Mouse (Mus musculus) lung, embryonic 14.5 days (tissue): ENCODE data around the gene Ep400. TPM values are rescaled to one million over a fixed set of nuclear protein-coding genes. Genes with fewer than 3 reads are reported as not detected.
"Not testable (repeated sequence)": the region's sequence is repeated elsewhere in the genome, so short reads cannot be mapped to it uniquely, and the experiment has no call there.

ENCODE experiments used
- ATAC-seq: fragments of 200-750 bp; cut with Nextera tagmentation; 2 replicates; pipeline ENCODE4 v1.8.0; 2017; ENCODE audit warnings: mild to moderate bottlenecking, moderate TSS enrichment, moderate library complexity; ENCODE audit not compliant: insufficient read depth
- DNase-seq: peaks from one replicate; pipeline ENCODE4 v3.0.0-alpha.2; 2015
- H3K27ac ChIP-seq: fragments of 300-500 bp; sonication (generic); 2 replicates; pipeline ENCODE4 v1.5.1; 2014; ENCODE audit warnings: low read depth, mild to moderate bottlenecking, moderate library complexity
- H3K27me3 ChIP-seq: fragments of 300-500 bp; sonication (generic); 2 replicates; pipeline ENCODE4 v1.6.1; 2014; ENCODE audit warnings: low read length, control low read depth; ENCODE audit not compliant: insufficient read depth
- H3K36me3 ChIP-seq: fragments of 300-500 bp; sonication (generic); 2 replicates; pipeline ENCODE4 v1.6.1; 2014; ENCODE audit warnings: control low read depth; ENCODE audit not compliant: insufficient read depth
- H3K4me1 ChIP-seq: fragments of 300-500 bp; sonication (generic); 2 replicates; pipeline ENCODE4 v1.6.1; 2014; ENCODE audit warnings: antibody characterized with exemption, control low read depth; ENCODE audit not compliant: insufficient read depth
- H3K4me2 ChIP-seq: fragments of 300-500 bp; sonication (generic); 2 replicates; pipeline ENCODE4 v1.6.1; 2014; ENCODE audit warnings: mild to moderate bottlenecking
- H3K4me3 ChIP-seq: fragments of 300-500 bp; sonication (generic); 2 replicates; pipeline ENCODE4 v1.5.1; 2014; ENCODE audit warnings: low read depth, low read length
- H3K9ac ChIP-seq: fragments of 300-500 bp; sonication (generic); 2 replicates; pipeline ENCODE4 v1.6.1; 2014
- H3K9me3 ChIP-seq: fragments of 300-500 bp; sonication (generic); 2 replicates; pipeline ENCODE4 v1.6.1; 2016; ENCODE audit warnings: low read depth, low read length, control low read depth
- CTCF ChIP-seq: IDR thresholded peaks from 2 replicates; pipeline ENCODE4 v1.5.1; 2016; ENCODE audit warnings: antibody characterized with exemption, low read depth
- WGBS: fragments of 180-500 bp; shearing (Covaris S2); extraction: QIAGEN DNeasy Blood & Tissue Kit; methylation state at CpG from one replicate; pipeline ENCODE4 v1.1.7; 2014; 5-methylcytosine and 5-hydroxymethylcytosine counted together
- polyA plus RNA-seq: library from polyadenylated mRNA; unstranded; fragments of >200 nt; fragmentation: Nextera tagmentation; extraction: Ambion mirVana; gene quantifications from 2 replicates; pipeline ENCODE4 v1.2.1, GENCODE M21; 2014

Gene Ep400
- polyA plus RNA-seq, 1 experiment from 2014 or later, result 60.5 TPM

DNA sequence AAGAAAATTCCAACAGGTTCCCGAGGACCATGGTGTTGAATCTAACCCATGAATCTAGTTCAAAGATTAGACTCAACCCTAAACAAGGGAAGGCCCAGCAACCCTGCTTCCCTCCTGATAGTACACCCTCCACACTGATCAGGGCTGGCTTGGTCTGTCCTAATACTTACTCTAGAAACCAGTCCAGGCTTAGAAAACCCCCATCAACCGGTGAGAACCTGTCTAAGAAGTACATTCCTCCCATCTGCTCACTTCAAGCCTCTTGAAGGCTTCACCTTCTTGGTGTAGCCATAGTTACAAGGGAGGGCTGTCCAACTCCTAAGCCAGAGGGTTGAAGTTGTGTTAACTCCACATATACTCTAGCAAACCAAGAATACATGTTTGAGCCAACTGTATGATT, 47.0 kb downstream of the Ep400 start:
- Histone ChIP-seq H3K27me3 (no peaks in the 10 kb centered on the region), H3K4me2 (no peak overlapping the region), H3K4me3 (no peak overlapping the region), H3K27ac (no peak overlapping the region), H3K9ac (no peak overlapping the region), H3K36me3 (peaks cover 88% of the 10 kb centered on the region), H3K4me1 (no peaks in the 10 kb centered on the region), H3K9me3 (no peaks in the 10 kb centered on the region)
- DNase-seq, result no peak
- TF ChIP-seq CTCF, result no peak
- WGBS, result 70% methylated on average over 2 of the region's 2 CpGs
- ATAC-seq, result no peak

DNA sequence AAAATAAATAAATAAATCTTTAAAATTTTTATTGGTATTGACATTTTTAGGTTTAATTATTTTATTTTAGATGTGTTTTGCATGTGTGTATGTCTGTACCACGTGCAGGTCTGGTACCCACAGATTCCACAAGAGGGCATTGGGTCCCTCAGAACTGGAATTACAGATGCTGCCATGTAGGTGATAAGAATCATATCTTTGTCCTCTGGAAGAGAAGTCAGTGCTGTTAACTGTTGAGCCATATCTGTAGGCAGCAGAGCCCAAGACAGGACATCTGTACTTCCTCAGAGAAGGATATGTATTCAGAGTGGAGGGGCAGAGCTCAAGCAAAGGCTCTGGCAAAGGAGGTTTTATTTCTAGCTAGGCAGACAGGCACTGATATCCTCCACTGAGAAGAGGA, 49.1 kb downstream of the Ep400 start:
- not testable (repeated sequence) for H3K27me3 ChIP-seq, H3K9ac ChIP-seq, H3K4me3 ChIP-seq, DNase-seq, ATAC-seq, H3K9me3 ChIP-seq, H3K4me2 ChIP-seq, H3K4me1 ChIP-seq, H3K27ac ChIP-seq
- 85% methylated on average over 1 of the region's 1 CpGs for WGBS
- peaks cover 84% of the 10 kb centered on the region for H3K36me3 ChIP-seq

DNA sequence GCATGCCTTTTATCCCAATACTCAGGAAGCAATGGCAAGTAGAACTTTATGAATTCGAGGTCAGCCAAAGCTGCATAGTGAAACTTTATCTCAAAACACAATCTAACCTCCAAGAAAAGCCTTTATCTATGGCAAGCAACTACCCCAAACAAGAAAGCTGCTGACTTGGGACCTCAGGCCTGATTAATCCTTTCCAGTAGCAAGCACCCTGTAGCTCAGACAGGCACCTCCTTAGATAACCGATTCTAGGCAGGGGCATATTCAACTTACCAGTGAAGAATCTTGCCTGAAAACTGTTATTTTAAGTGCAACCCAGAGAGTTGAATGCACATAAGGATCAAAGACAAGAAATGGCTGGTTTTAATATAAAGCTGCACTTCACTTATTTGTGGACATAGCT, 59.1 kb downstream of the Ep400 start:
- Histone ChIP-seq H3K36me3 (peaks cover 72% of the 10 kb centered on the region), H3K4me2 (no peak overlapping the region), H3K9me3 (no peaks in the 10 kb centered on the region), H3K4me1 (no peaks in the 10 kb centered on the region), H3K27ac (no peak overlapping the region), H3K4me3 (no peak overlapping the region), H3K9ac (no peak overlapping the region), H3K27me3 (no peaks in the 10 kb centered on the region)
- TF ChIP-seq CTCF, result no peak
- DNase-seq (no peak), ATAC-seq (no peak)
- WGBS, result 78% methylated on average over 2 of the region's 2 CpGs

DNA sequence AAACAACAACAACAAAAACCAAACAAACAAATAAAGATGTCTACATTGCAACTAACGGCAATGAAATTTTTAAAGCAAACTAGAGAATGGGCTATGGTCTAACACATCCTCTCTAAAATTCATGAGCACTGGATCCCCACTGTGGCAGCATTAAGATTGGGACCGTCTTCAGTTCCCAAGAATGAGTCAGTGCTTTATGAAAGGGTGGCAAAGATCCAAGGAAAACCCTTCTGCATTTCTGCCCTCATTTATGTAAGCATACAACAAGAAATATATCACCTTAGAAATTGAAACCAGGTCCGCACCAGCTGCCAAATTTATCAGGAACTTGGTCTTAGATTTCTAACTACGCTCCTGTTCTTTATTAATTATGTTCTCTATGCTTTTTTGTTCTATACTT, 61.3 kb downstream of the Ep400 start:
- H3K9ac ChIP-seq, result no peak overlapping the region
- H3K27ac ChIP-seq, result no peak overlapping the region
- peaks cover 85% of the 10 kb centered on the region for H3K36me3 ChIP-seq
- DNase-seq (no peak), ATAC-seq (no peak)
- no peak overlapping the region for H3K4me3 ChIP-seq
- H3K4me1 ChIP-seq, result no peaks in the 10 kb centered on the region
- H3K27me3 ChIP-seq, result no peaks in the 10 kb centered on the region
- WGBS, result 90% methylated on average over 4 of the region's 4 CpGs
- TF ChIP-seq CTCF, result no peak
- H3K9me3 ChIP-seq, result no peaks in the 10 kb centered on the region
- H3K4me2 ChIP-seq, result no peak overlapping the region

DNA sequence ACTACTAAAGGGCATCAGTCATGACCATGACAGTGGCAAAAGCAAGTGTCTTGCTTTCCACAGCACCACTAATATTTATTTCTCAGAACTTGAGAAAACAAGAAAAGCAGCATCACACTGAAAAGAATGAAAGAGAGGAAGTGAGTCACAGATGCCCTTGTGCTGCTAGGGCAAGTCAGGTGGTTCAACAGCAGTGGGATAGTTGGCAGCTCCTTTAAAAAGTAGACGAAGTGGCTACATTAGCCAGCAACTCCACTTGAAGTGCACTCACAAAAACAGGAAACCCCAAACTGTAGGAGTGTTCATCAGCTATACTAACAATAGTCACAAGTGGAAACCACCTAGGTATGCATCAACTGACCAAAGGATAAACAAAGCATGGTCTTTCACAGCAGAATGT, 66.5 kb downstream of the Ep400 start:
- no peaks in the 10 kb centered on the region for H3K4me1 ChIP-seq
- no peak for DNase-seq
- H3K27ac ChIP-seq, result no peak overlapping the region
- H3K9me3 ChIP-seq, result no peaks in the 10 kb centered on the region
- peaks cover 97% of the 10 kb centered on the region for H3K36me3 ChIP-seq
- H3K4me3 ChIP-seq, result no peak overlapping the region
- no peak for ATAC-seq
- no peak for TF ChIP-seq CTCF
- no peak overlapping the region for H3K9ac ChIP-seq
- H3K27me3 ChIP-seq, result no peaks in the 10 kb centered on the region
- 63% methylated on average over 1 of the region's 1 CpGs for WGBS
- no peak overlapping the region for H3K4me2 ChIP-seq

DNA sequence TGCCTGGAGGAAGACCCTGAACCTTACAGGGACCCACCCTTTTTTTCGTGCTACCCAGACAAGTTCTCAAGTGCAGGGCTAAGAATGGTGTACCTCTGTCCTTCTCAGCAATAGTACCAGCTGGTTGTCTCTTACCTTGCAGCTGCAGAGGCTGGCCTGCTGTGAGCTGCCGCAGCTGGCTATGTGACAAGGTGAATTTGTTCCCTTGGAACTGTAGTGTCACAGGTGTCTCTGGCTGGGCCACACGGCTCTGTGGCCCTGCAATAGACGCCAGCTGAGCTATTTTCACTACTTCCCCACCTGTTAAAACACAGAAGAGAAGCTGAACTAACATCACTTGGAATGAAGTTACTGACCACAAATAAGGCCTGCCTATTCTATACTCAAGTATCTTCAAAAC, 71.9 kb downstream of the Ep400 start:
- Histone ChIP-seq H3K27me3 (no peaks in the 10 kb centered on the region), H3K4me2 (no peak overlapping the region), H3K9me3 (no peaks in the 10 kb centered on the region), H3K27ac (no peak overlapping the region), H3K4me3 (no peak overlapping the region), H3K4me1 (no peaks in the 10 kb centered on the region), H3K36me3 (peaks cover 95% of the 10 kb centered on the region), H3K9ac (no peak overlapping the region)
- ATAC-seq (no peak), DNase-seq (no peak)
- WGBS, result 86% methylated on average over 4 of the region's 4 CpGs
- no peak for TF ChIP-seq CTCF

DNA sequence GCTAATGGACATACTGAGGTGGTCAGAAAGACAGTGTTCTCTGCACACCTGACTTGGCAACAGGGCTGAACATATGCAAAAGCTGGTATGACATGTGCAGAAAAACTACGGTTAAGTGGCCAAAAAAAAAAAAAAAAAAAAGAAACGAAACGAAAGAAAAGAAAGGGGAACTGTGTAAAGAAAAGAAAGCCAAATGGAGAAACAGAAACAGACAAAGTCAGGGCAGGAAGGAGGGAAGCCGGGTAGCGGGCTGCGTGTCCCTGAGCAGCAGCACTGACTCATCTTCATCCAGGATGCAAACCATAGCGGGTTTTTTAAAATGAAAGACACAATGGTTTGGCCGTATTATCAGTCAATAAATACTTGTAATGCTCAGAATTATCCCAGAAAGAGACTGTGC, 88.5 kb downstream of the Ep400 start:
- WGBS, result 84% methylated on average over 8 of the region's 8 CpGs
- Histone ChIP-seq H3K36me3 (peaks cover 95% of the 10 kb centered on the region), H3K9me3 (no peaks in the 10 kb centered on the region), H3K4me3 (no peak overlapping the region), H3K4me1 (no peaks in the 10 kb centered on the region), H3K27me3 (no peaks in the 10 kb centered on the region), H3K4me2 (no peak overlapping the region), H3K9ac (no peak overlapping the region), H3K27ac (no peak overlapping the region)
- no peak for ATAC-seq
- no peak for DNase-seq
- TF ChIP-seq CTCF, result no peak

DNA sequence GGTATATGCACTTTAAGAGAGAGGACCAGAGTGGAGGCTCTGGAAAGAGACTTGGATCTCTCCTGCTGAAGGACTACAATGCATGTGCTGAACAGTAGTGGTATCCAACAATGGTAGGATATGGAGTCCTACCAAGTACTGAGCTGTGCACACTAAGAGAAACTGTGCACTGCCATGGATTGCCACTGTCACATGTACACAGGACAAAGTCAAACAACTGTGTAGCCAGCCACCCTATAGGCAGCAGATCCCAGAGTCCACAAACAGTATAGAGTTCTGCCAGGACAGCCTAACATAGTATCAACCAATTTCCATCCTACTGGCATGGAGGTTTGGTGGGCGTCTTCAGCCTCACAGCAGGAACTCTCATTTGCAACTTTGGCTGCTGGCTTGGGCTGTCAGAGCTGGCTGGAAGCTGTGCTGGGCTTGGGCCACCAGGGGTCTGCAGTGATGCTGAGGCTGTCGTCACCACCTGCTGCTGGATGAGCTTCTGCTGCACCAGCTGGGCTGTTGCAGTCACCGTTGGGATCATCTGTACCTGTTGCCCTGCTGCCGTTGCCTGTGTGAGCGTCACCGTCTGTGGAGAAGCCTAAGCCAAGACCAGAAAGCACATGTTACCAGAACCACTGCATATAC, 104.9 kb downstream of the Ep400 start:
- DNase-seq, result no peak
- H3K27me3 ChIP-seq, result no peaks in the 10 kb centered on the region
- TF ChIP-seq CTCF, result no peak
- no peak overlapping the region for H3K9ac ChIP-seq
- H3K4me3 ChIP-seq, result no peak overlapping the region
- WGBS, result 61% methylated on average over 6 of the region's 6 CpGs
- ATAC-seq, result no peak
- H3K27ac ChIP-seq, result no peak overlapping the region
- H3K9me3 ChIP-seq, result no peaks in the 10 kb centered on the region
- no peaks in the 10 kb centered on the region for H3K4me1 ChIP-seq
- H3K36me3 ChIP-seq, result peaks cover 87% of the 10 kb centered on the region
- no peak overlapping the region for H3K4me2 ChIP-seq
